Mouse (Mus musculus) c-Kit-negative CD71-positive TER-119-positive erythroid progenitor cells, embryonic 14.5 days (primary cell): ENCODE data around the gene Hoxb8.

Source experiments
- DNase-seq: peaks from one replicate; pipeline ENCODE4 v3.0.0-alpha.2; 2013; ENCODE audit warnings: low read depth, low spot score

The Hoxb8 gene

DNA sequence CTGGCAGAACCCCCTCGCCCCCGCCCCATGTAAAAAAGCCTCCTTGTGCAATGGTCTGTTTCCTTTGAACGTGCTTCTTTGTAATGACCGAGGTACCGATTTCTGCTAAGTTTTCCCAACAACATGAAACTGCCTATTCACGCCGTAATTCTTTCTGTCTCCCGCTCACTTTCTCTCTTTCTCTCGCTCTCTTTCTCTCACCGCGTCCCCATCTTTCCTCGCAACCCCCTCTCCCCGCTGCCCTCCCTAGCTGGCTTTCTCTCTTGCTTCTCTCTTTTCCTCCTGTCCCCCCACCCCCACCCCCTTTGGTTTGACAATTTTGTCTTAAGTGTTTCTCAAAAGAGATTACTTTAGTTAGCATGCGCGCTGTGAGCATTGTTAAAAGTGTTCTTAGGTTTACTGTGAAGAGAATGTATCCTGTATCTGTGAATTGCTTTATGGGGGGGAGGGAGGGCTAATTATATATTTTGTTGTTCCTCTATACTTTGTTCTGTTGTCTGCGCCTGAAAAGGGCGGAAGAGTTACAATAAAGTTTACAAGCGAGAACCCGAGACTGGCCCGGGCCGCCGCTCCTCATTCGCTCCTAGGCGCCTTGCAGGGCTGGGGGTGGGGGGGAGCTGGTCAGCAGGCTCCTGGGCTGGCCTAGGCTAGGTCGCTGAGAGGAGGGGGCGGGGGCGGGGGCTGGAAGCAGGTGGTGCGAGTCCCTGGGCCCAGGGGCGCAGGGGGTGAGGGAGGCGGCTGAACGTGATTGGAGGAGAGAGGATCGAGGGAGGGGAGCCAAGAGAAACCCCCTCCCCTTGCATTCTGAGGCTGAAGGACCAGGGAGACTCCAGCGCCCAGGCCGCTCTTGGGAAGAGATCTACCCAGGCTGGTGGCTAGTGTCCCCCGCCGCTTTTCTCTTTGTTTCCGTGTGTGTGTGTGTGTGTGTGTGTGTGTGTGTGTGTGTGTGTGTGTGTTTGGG lies 3.3 kb downstream of the Hoxb8 start:
- no peak for DNase-seq

DNA sequence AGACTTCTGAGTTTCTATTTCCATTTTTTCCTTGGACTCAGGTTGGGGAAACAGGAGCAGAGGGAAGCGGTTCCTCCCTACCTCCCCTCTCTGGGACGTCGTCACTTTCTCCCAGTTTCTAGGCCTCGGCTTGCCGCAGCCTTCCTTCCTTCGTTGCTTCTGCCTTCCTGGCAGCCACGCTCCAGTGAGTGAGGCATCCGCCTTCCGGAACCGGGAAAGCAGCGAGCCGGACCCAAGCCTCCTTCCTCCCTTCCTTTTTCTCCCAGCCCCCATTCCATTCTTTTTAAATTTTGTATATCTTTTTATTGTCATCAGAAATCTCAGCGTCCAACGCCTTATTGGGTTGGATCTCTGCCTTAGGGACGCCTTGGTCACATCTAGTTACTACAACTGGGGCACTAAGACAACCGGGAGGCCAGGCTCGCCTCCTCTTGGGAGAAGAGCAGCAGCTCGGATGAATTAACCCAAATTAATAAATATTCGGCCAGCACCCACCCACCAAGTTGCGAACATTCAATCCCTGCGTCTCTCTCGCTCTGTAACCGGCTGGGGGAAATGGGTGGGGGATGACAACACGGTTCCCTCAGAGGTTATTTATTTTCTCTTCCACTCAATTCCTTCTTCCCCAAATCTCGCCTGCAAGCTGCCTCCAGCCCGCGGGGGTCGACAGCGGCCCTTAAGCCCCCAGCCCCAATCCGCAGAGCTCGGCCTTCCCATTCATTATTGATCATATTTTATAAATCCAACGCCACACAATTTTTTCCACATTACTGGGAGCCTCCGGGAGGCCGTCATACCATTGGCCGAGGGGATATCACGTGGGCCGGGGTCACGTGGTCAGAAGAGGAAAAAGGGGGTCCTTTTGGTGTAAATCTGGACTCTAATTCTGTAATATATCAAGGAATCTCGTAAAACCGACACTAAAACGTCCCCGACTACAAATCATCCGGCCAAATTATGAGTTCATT lies 4.3 kb downstream of the Hoxb8 start, which contains the start of gene Hoxb7:
Hoxb7 (plus strand) TSS at position 853 of the 968 bp plus-strand sequence.
- no peak for DNase-seq

DNA sequence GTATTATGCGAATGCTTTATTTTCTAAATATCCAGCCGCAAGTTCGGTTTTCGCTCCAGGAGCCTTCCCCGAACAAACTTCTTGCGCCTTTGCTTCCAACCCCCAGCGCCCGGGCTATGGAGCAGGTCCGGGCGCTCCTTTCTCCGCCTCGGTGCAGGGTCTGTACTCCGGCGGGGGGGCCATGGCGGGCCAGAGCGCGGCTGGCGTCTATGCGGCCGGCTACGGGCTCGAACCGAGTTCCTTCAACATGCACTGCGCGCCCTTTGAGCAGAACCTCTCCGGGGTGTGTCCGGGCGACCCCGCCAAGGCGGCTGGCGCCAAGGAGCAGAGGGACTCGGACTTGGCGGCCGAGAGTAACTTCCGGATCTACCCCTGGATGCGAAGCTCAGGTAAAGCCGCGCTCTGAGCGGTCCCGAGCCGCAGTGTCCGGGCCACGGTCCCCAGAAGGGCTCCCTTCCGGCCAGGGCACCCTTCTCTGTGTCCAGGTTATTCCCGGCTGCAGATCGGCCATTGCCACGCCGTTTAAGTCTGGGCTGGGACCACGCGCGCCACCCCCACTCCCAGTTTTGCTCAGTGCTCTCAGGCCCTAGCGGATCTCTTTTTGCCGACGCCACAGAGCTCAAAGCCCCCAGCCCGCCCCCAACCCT lies 5.2 kb downstream of the Hoxb8 start:
- DNase-seq: no peak

DNA sequence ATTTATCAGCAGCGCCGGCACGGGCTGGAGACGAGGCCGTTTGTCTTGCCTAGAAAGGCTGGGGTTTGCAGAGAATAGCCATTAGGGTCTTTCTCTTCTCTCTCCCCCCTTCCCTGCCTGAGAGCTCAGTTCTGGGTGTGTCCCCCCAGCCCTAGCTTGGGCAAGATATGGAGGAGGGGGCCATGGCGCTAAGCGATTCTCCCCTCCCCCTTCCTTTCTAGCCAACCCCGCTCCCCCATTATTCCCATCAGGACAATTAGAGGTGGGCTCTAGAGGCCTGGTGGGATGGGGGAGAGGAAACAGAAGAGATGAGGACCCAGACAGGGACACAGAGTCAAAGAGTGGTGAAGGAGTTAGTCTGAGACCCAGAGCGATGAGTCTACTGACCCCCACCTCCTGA lies 5.7 kb downstream of the Hoxb8 start:
- no peak for DNase-seq

DNA sequence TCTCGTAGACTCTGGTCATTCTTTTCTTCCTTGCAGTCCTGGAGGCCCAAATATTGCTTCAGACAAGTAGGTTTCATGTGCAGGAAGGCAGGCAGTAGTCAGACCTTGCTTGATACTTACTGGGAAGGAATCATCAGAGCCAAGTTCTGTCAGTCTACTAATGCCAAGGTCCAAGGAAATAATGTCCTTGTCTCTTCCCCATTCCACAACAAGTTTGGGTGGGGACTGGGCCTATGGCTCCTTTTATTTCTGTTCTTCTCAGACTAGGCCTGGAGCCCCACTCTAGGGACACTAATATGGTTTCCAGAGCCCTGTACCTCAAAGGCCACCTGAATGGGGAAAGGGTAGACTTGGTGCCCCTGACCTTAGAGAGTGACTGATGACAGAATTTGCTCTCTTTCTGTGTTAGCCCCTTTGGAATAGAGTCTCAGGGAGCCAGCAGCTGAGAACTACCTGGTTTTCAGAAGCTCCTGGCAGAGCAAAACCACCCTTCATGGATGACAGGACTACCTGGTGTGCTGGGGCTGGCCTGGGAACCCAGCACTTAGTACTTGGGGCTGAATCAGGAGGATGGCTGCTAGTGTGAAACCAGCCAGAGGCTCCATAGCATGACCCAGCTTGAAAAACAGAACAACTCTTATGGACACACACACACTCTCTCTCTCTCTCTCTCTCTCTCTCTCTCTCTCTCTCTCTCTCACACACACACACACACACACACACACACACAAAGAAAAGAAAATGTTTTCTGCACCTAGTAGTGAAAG lies 6.9 kb downstream of the Hoxb8 start:
- DNase-seq: no peak

DNA sequence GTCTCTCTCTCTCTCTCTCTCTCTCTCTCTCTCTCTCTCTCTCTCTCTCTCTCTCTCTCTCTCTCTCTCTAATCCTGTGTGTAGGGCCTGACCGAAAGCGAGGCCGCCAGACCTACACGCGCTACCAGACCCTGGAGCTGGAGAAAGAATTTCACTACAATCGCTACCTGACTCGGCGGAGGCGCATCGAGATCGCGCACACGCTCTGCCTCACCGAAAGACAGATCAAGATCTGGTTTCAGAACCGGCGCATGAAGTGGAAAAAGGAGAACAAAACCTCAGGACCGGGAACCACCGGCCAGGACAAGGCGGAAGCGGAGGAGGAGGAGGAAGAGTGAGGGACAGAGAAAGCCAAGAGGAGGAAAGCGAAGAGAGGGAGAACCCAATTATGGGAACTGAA lies 7.6 kb downstream of the Hoxb8 start:
- DNase-seq: no peak

DNA sequence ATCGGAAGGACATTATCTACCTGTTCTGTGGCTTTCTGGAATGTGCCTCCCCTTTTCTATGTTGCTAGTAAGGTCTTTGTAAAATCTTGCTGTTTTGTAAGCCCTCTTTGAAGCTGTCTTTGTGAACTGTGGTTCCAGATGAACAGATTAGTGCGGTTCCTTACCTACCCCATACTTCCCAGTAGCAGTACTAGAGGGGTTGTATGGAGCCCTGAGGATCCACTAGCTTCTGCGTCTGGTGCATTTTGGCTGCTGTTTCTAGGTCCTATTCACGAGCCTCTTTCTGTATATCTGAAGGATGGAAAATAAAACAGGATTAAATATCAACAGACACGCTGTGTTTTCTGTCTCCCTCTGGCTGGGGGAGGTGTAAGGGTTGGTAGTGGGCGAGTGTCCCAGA lies 8.1 kb downstream of the Hoxb8 start:
- DNase-seq: no peak

DNA sequence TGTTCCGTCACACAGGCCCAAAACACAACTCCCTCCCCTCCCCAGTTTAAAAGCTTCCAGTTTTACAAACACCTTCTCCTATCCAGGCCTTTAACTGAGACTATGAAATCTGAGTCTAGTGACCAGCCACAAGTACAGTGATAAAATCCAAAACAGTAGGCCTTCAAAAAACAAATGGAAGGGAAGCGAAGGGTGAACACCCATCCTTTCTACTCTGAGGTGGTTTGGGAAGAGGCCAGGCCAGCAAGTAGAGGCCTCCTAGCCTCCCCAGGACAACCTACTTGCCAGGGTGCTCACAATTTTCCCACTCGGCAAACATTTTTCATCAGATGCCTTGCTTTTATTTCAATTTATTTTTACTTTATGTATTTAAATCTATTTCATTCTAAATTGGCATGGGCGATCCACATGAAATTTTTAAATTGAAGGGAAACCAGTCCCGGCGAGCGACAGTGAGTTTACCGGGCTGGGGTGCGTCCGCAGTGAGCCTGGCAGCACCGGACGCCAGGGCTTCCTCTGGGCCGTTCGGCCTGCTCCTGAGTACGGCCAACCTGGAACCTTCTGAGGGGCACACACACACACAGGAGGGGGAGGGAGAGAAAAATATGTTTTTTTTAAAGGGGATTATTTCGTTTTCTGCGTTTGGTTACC lies 9.1 kb downstream of the Hoxb8 start:
- no peak for DNase-seq

DNA sequence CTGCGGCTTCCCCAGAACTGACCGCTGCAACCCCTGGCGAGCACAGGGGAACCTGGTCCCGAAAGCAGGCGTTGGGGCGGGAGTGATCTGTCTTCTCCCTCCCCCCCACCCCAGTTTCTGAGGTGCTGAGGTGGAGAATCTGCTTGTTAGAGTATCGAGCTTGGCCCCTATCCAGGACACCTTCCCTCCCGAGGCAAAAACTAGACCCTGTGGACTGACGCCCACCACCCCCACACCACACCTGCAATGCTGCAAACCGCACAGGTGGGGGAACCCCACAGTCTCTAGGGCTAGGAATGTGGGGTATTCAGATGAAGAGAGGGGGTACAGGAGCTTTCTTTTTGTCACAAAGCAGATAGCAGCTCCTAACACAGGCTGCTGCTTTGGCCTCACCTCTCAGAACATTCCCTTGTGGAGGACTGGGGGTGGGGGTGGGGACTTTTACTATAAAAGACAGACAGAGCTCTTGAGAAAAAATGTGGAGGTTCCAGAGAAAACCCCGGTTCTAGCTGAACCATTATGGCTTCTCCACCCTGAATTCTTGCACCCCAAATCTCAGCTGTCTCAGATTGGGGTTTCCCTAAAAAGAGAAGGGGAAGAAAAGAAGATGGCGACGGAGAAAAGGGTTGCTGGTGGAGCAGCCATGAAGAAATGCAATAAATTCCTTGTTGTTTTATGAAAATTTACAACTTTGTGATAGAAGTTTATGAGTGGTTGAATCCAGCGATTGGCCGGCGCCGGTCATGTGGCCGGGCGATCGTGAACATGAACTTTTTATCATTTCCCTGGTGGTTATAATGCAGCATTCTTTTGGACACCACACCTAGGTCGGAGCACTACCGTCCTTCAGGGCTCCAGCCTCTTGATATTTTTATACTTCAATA lies 10.2 kb downstream of the Hoxb8 start, which contains the start of gene Hoxb6:
Hoxb6 (plus strand) TSS at position 796 of the 884 bp plus-strand sequence.
- DNase-seq: no peak

DNA sequence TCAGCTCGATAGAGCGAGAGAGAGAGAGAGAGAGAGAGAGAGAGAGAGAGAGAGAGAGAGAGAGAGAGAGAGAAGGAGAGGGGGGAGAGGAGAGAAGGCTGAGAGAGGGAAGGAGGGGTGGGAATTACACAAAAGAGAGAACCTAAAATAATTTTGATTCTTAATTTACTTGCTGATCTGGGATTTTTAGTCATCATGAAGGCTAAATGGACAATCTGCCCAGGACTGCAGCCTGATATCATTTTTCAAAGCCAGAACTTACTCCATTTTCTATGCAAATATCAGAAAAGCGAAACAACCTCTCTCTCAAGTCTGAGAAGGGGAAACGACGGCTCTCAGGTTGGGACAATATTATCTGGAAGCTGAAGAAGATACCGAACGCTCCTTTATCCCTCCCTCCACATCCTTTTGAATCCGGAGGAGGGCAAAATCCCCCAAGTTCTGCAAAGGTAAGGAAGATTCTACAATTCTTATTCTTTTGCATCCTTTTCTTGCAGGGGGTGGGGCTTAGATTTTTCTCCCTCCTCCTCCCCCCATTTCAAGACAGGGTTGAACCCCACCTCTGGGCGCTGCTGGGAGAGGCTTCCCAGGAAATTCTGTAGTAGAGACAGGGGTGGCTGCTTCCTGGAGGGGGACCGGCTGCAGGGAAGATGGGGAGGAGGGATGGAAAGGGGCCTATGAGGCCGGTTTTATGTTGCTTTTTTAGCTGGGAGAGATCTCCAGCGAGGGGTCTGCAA lies 11.0 kb downstream of the Hoxb8 start:
- DNase-seq: no peak

DNA sequence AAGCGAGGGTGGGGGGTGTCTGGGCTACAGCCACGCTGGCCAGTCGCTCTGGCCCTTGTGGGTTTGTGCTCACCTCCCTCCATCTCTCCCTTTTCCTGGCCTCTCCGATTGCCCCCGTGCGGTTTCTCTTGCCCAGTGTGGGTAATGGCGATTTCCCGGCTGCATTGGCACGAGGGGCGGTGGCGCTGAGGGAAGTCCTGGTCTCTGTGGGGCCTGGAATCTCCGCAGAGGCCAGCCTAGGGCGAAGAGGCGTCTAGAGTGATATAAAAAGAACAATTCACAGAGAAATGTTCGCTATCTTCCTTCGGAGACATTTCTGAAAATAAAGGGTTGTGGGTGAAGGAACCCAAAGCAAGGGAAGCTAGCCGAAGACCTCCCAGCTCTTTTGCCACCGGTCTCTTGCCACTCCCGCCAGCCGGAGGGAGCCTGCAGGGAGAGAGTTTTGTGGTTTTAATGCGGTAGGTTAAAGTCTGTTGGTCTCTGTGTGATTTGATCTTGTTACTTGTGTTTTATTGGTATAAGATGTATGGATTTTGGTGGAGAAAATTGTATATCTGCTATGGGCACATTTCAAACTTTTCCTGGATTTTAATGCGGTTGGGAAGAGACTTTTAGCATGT lies 11.7 kb downstream of the Hoxb8 start:
- DNase-seq: no peak

DNA sequence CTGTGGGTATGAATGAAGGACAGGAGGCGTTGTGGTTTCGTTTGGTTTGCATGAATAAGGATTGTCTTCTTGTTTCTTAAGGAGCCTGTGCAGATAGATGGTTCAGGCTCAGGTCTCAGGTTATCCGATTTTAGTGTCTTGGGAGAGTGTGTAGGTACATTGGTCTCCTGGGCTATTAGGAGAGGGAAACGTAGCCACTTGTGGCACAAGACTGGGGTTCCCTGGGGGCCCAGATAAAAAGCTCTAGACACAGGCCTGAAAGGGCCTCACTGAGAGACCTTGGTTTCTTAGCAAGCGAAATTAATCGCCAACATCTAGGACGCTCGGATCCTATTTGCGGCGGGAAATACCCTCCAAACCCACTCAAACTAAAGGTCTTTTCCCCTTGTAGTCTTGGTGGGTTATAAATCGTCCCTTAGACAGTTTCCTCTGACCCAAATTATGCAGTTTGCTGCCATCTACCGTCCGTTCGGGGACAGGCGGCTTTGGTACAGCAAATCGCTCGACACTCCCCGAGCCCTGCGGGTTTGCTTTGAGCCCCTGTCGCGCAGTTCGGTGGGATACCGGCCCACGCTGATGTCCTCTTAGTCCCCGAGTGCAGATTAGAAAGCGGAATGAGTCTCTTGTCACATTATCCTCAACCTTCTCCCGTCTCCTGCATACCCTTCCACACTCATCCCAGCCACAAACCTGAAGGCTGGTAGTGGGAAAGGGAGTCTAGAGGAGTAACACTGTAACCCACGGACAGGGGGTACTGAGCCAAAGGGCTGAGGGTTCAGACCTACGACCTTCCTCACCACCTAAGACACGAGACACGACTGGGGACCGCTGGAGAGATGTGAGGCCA lies 12.8 kb downstream of the Hoxb8 start:
- no peak for DNase-seq

DNA sequence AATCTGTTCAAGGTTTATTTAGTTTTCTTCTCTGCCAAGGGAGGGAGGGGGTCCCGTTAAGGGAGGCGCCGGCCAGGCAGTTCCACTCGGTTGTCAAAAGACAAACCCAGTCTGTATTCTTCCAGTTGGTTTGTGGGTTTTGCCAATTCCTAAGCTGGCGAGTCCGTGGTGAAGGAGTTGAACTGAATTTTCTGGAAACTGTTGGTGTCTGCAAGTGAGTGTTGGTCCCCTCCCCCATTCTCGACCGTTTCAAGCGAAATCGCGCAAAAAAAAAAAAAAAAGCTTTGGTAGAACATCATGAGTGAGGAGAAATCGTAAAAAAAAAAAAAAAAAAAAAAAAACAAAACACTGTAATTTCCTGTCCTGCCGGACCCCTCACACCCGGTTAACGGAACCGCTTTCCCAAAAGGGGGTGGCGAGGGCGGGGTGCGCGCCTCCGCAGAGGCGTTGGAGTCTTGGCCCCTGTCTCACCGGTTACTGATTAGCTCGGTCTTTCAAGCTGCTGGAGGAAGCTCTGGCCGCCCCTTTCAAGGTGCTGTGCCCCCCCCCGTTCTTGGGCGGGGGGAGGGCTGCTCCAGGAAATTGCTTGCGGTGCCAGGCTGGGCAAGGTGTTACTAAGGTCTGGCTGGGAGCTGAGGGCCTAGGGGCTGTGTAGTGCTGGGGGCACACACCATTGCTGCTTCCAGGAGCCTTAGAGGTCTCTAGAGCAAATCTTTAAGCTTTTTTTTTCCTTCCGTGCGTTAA lies 13.6 kb downstream of the Hoxb8 start:
- DNase-seq: no peak

DNA sequence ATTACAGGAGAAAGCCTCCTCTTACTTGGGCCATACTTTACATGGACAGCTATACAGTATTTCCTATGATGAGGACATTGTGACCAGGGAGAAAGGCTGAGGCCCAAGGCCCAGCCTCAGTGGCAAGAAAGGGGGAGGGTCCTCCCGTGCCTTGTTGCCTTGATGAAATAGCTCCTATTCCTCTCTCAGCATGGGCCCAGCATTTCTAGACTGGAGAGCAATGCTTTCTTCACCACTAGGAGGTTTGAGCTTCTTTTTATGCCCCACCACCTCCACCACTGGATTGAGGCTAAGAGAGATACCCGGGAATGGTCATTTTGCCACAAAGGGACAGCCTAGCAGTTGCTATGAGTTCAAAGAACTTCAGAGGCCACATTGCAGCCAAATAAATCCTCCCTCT lies 15.3 kb downstream of the Hoxb8 start:
- DNase-seq: no peak

DNA sequence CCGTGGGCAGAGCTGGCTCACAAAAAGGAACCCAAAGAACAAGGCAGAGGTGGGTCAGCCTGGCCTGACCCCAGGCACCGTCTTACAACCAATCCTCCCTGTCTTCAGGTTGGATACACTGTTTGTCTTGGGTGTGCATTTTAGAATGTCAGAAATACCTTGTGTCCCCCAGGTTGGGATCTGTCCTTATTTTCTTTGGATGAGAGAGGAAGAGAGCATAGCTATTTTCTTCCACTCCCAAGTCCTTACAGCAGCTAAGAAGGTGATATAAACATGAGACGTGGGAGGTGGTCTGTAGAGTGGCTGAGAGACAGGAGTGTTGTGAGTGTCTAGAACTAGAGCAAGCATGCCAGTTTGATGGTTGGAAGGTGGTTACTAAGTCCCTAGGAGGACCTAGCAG lies 15.7 kb downstream of the Hoxb8 start:
- DNase-seq: no peak

DNA sequence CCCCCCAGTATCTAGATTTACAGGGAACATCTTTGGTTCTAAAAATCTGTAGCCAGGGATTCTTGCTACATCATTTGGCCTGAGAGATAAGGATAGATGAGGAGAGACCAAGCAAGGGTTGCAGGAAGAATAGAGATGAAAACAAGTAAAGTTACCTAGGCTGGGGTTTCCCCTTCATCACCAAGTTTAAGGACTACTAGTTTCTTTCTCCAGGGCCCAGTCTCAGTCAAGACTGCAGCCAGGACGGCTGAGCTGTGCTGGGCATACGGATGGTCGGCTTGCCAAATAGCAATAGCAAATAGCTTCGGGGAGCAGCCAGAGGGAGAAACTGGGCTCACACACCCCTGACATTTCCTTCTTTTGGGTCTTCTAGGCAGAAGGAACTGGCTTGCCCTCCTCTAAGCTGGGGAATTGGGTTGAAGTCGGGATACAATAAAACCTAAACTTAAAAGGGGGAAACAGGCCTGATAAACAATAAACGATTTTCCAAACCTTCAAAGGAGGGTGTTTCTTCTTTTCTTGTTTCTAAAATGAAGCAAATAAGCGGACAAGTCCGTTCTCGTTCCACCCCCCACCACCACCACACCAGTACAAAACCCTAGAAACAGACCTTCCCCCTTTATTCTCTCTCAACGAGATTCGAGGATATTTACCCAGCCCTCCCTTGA lies 16.4 kb downstream of the Hoxb8 start:
- DNase-seq: no peak
